Mouse (Mus musculus) testis, adult 2 months (tissue): ENCODE measurements around the gene Aff3. TPM values are rescaled to one million over a fixed set of nuclear protein-coding genes. Genes with fewer than 3 reads are reported as not detected.

Experiments used
- H3K27ac ChIP-seq: fragments of 200-500 bp; 2 replicates; pipeline ENCODE4 v1.5.1; 2012; ENCODE audit warnings: low read depth, low read length; ENCODE audit not compliant: control insufficient read depth, insufficient read depth
- H3K27me3 ChIP-seq: fragments of 200-500 bp; 2 replicates; pipeline ENCODE4 v1.6.1; 2012; ENCODE audit warnings: mild to moderate bottlenecking, low read length, moderate library complexity; ENCODE audit not compliant: control insufficient read depth, insufficient read depth
- H3K36me3 ChIP-seq: fragments of 200-500 bp; 2 replicates; pipeline ENCODE4 v1.6.1; 2012; ENCODE audit warnings: mild to moderate bottlenecking, low read length; ENCODE audit not compliant: control insufficient read depth, insufficient read depth
- H3K4me1 ChIP-seq: fragments of 200-500 bp; 2 replicates; pipeline ENCODE4 v1.6.1; 2012; ENCODE audit warnings: low read length; ENCODE audit not compliant: control insufficient read depth, insufficient read depth
- H3K4me3 ChIP-seq: fragments of 200-500 bp; 2 replicates; pipeline ENCODE4 v1.5.1; 2012; ENCODE audit warnings: low read depth, mild to moderate bottlenecking, low read length, moderate library complexity, mixed read lengths; ENCODE audit not compliant: control insufficient read depth
- CTCF ChIP-seq: fragments of 200-500 bp; IDR thresholded peaks from 2 replicates; pipeline ENCODE4 v1.5.1; 2012; ENCODE audit warnings: low read depth, mild to moderate bottlenecking, inconsistent platforms, low read length, moderate library complexity; ENCODE audit not compliant: control insufficient read depth, insufficient read depth, insufficient replicate concordance
- POLR2A ChIP-seq: fragments of 200-500 bp; IDR thresholded peaks from 2 replicates; pipeline ENCODE4 v1.6.1; 2012; ENCODE audit warnings: low read depth, mild to moderate bottlenecking, inconsistent platforms, low read length, moderate library complexity; ENCODE audit not compliant: control insufficient read depth
- polyA plus RNA-seq: library from polyadenylated mRNA; depleted of rRNA; stranded (reverse); fragments of >200 nt; gene quantifications from 2 replicates; pipeline ENCODE4 v1.2.3, GENCODE M21; 2012

Aff3 gene
- polyA plus RNA-seq, 1 experiment, result 8.1 TPM

DNA sequence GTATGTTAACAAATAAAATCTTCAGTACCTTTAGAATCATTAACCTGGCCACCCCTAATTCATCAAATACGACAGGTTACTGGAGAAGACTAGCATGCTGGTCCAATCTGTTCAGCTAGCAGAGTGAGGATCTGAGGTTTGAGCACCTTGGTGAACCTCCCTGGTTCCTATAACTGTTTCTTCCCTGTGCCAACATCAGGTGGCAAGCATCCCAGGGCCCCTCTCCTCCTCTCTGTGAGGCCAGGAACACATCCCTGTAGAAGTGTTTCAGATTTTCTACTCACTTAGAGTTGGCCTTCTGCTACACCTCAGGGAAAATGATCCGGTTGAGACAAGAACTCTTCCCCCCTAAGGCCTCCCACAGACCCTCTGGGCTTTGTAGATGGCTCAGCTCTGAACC lies 181.6 kb downstream of the Aff3 start:
- TF ChIP-seq CTCF (no peak), POLR2A (no peak)
- Histone ChIP-seq H3K27ac (no peak overlapping the region), H3K27me3 (no peaks in the 10 kb centered on the region), H3K36me3 (no peaks in the 10 kb centered on the region), H3K4me3 (no peak overlapping the region), H3K4me1 (no peaks in the 10 kb centered on the region)

DNA sequence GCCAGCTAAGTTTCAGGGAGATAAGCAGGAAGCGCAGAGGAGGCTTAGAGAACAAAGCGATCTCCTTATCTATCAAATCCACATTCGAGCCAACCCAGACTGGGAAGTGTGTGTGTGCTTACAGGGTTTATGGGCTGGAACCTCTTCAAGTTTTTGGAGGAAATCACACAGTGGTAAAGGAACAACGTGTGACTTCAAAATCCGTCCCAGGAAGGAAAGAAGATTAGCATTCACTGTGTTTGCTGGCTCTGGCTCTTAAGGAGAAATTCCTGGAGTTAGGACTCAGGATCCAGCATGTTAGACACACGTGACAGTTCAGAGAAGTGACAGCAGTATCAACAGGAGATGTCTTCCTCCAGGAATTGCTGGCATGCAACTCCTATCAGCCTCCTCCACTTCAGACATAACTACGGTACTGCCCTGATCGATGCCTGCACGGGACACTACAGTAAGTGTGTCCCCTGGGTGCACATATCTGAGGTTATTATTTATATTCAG lies 186.5 kb downstream of the Aff3 start:
- Histone ChIP-seq H3K4me3 (no peak overlapping the region), H3K36me3 (no peaks in the 10 kb centered on the region), H3K27me3 (no peaks in the 10 kb centered on the region), H3K27ac (no peak overlapping the region), H3K4me1 (no peaks in the 10 kb centered on the region)
- no peak for TF ChIP-seq CTCF
- no peak for TF ChIP-seq POLR2A

DNA sequence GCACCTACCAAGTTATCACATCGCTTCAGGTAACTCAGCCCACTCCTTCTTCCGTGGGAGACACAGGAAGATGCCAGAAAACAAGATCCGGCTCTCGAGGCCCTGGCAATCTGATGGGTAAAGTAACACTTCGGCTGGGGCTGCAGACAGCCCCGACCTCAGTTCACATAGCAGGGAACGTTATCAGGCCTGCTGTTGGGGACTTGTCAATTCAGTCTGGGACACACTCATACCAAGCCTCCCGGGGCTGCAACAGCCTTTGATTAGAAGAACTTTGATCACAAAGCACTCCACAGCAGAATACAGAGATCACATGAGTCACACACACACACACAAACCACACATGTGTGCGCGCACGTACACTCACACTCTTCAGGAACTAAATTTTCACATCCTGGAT lies 193.9 kb downstream of the Aff3 start:
- Histone ChIP-seq H3K36me3 (no peaks in the 10 kb centered on the region), H3K4me1 (no peaks in the 10 kb centered on the region), H3K27me3 (no peaks in the 10 kb centered on the region), H3K4me3 (no peak overlapping the region), H3K27ac (no peak overlapping the region)
- TF ChIP-seq CTCF (no peak), POLR2A (no peak)

DNA sequence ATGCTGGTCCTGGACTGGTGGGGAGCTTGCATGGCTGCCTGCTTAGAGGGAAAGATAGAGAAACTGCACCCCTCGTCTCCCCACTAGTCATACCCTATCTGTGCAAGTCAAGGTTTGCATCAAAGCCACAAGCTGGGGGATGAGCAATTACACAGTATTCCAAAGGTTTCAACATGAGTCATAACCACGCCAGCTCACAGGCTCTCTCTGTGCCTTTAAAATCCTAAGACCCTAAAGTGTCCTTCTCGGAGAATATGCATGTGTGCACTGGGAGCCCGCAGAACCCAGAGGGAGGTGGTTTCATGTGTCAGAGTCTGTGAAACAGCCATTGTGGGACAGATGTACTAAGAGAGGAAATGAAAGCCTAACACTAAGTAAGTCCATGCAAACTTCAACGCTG lies 194.6 kb downstream of the Aff3 start:
- no peaks in the 10 kb centered on the region for H3K36me3 ChIP-seq
- H3K27ac ChIP-seq, result no peak overlapping the region
- no peaks in the 10 kb centered on the region for H3K27me3 ChIP-seq
- TF ChIP-seq CTCF, result no peak
- no peak for TF ChIP-seq POLR2A
- H3K4me1 ChIP-seq, result no peaks in the 10 kb centered on the region
- H3K4me3 ChIP-seq, result no peak overlapping the region

DNA sequence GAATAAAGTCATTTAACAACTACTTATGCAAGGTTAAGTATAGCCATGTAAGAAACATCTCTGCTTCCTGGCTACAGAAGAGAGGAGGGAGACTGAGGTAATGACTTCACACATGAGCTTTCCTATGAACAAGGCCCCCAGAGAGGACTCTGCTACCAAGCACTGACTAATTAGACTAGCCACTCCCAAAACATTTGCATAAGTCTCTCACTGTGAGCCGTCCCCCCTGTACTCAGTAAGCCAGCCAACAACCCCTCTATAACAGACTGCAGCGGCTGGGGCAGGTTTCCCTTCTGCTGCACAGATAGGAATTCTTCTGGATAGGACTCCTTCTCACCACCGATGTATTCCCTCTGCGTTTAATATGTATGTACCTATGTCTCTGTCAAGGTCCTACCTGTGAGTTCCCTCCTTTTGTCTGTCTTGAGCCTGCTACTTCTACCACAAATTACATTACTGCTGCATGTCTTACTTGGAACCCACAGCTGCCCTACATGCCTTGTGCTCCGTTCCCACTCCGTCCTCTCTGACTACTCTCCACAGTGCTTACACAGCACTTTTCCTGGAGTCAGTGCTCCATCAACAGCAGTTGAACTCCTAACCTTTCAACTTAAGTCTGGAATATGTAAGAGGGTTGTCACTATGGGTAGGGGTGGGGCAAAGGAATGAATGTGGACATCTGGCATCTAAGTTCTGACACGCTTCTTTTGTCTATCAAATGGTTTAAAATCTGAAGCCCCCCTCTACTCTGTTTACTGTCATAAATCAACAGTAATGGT lies 197.3 kb downstream of the Aff3 start:
- no peaks in the 10 kb centered on the region for H3K4me1 ChIP-seq
- no peaks in the 10 kb centered on the region for H3K27me3 ChIP-seq
- H3K27ac ChIP-seq, result no peak overlapping the region
- no peak for TF ChIP-seq POLR2A
- TF ChIP-seq CTCF, result no peak
- H3K36me3 ChIP-seq, result no peaks in the 10 kb centered on the region
- H3K4me3 ChIP-seq, result no peak overlapping the region

DNA sequence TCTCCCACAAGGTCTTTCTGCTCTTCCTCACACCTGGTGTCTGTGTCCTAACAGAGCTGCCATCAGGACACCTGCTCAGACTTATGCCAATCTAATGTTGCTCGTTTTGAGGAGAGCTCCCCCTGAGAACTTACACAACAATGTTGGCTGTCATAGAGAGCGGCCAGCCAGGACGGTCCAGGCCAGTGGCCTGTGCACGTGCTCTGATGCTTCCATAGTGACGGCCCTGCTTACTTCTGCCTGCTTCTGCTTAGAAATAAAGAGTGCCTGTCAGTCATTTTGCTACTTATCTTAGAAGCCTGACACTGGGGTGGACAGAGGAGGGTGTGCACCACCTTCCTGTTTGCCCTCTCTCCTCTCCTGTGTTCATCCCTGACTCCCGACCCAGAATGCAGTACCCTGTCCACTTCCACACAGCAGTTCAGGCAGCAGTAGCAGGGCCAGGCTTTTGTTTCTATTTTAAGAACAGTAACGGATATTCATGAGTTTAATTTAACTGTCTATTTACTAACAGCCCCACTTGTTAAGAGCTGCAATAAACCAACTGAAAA lies 208.0 kb downstream of the Aff3 start:
- Histone ChIP-seq H3K27ac (no peak overlapping the region), H3K4me1 (no peaks in the 10 kb centered on the region), H3K27me3 (no peaks in the 10 kb centered on the region), H3K4me3 (no peak overlapping the region), H3K36me3 (no peaks in the 10 kb centered on the region)
- TF ChIP-seq POLR2A, result no peak
- no peak for TF ChIP-seq CTCF

DNA sequence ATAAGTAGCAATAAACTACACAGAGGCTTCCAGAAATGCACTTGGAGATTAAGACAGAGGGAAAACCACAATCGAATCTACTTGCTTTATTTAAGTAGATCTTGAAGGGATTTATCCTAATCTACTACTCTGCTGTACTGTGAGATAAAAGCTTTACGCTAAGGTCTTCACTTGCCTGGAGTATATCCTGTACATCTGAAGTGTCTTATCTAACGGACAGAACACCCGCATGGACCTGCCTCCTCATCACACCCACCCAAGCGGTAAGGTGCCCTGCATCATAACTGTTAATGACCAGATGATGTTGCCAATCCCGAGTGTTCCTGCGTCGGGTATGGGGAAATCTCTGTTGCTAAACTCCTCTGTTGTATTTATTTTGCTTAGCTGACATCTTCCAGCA lies 209.8 kb downstream of the Aff3 start:
- Histone ChIP-seq H3K36me3 (no peaks in the 10 kb centered on the region), H3K4me1 (no peaks in the 10 kb centered on the region), H3K4me3 (no peak overlapping the region), H3K27ac (no peak overlapping the region), H3K27me3 (no peaks in the 10 kb centered on the region)
- TF ChIP-seq CTCF, result no peak
- no peak for TF ChIP-seq POLR2A
